Mouse (Mus musculus): ENCODE measurements around the gene Rrn3. TPM values are rescaled to one million over a fixed set of nuclear protein-coding genes. Genes with fewer than 3 reads are reported as not detected.

The Rrn3 gene
- polyA plus RNA-seq, 1 experiment from 2014 or later: 57.7 TPM

GRCm38 (mm10) chr16:13819806-13820500 is 39.4 kb downstream of the Rrn3 start:
- peaks cover 10% of the 10 kb centered on the region for H3K4me1 ChIP-seq (ENCODE audit: control insufficient read depth, insufficient read depth, low read length)
- H3K4me2 ChIP-seq (replicated peaks; ENCODE audit: low read depth, low read length): peak overlapping the region; percentile 77
- H3K27ac ChIP-seq (ENCODE audit: low read length): peak overlapping the region; percentile 96; the same call in 1 of the 2 replicates
- H3K9me3 ChIP-seq (ENCODE audit: control insufficient read depth, low read depth, low read length): no peaks in the 10 kb centered on the region
- peaks cover 3% of the 10 kb centered on the region; the same call in 1 of the 2 replicates for H3K36me3 ChIP-seq (ENCODE audit: control insufficient read depth, insufficient read depth, low read length)
- H3K27me3 ChIP-seq (ENCODE audit: control insufficient read depth, insufficient read depth, low read length): no peaks in the 10 kb centered on the region
- WGBS: 29% methylated on average over 12 of the region's 12 CpGs
- no peak for ATAC-seq (ENCODE audit: insufficient number of reproducible peaks, insufficient read depth, low FRiP score, low read depth)
- peak overlapping the region; percentile 76 for H3K4me3 ChIP-seq (ENCODE audit: low read depth, low read length)
- H3K9ac ChIP-seq (replicated peaks; ENCODE audit: low read depth, low read length): peak overlapping the region; percentile 73

GRCm38 (mm10) chr16:13820771-13821170 is 40.3 kb downstream of the Rrn3 start:
- Histone ChIP-seq H3K27me3 (ENCODE audit: control insufficient read depth, insufficient read depth, low read length) (no peaks in the 10 kb centered on the region), H3K36me3 (ENCODE audit: control insufficient read depth, insufficient read depth, low read length) (peaks cover 3% of the 10 kb centered on the region; the same call in 1 of the 2 replicates), H3K9me3 (ENCODE audit: control insufficient read depth, low read depth, low read length) (no peaks in the 10 kb centered on the region), H3K9ac (replicated peaks; ENCODE audit: low read depth, low read length) (no peak overlapping the region), H3K4me1 (ENCODE audit: control insufficient read depth, insufficient read depth, low read length) (peaks cover 10% of the 10 kb centered on the region), H3K27ac (ENCODE audit: low read length) (no peak overlapping the region), H3K4me2 (replicated peaks; ENCODE audit: low read depth, low read length) (no peak overlapping the region), H3K4me3 (ENCODE audit: low read depth, low read length) (no peak overlapping the region)
- 96% methylated on average over 5 of the region's 5 CpGs for WGBS
- ATAC-seq (ENCODE audit: insufficient number of reproducible peaks, insufficient read depth, low FRiP score, low read depth): no peak

DNA sequence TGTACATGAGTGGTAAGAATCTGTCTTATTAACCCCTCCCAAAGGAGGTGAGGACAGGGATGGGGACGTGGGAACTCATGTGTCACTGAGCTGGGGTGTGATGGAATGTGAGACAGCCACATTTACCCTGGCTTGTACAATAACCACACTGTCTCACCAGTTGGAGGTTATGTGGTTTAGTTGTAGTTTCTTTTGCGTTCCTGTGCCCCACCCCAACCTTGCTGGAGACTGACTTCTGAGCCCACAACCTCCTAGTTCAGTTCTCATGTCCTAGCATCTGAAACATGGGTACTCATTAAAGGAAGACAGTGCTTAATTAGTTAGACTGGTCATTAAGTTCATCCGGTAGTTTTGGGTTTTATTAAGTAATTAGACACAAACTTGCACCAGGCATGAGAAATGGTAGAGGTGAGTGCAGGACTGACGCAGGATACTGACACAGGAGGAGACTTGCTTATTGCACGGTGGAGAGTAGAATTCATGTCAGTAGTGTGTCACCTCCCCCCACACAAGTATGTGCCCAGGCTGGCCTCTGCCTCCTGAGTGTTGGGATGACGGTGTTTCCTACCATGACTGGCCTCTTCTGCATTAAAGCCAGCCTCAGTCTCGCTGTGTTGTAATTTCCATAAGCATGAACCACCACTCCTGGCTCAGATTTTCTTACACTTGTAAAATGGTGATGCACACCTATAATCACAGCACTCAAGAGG is 45.4 kb downstream of the Rrn3 start:
- H3K4me2 ChIP-seq (replicated peaks; ENCODE audit: low read depth, low read length): no peak overlapping the region
- 76% methylated on average over 7 of the region's 7 CpGs for WGBS
- no peak overlapping the region; the same call in 1 of the 2 replicates for H3K9ac ChIP-seq (replicated peaks; ENCODE audit: low read depth, low read length)
- H3K4me3 ChIP-seq (ENCODE audit: low read depth, low read length): no peak overlapping the region
- no peak for ATAC-seq (ENCODE audit: insufficient number of reproducible peaks, insufficient read depth, low FRiP score, low read depth)
- no peak overlapping the region for H3K27ac ChIP-seq (ENCODE audit: low read length)
- no peaks in the 10 kb centered on the region for H3K9me3 ChIP-seq (ENCODE audit: control insufficient read depth, low read depth, low read length)
- no peaks in the 10 kb centered on the region for H3K27me3 ChIP-seq (ENCODE audit: control insufficient read depth, insufficient read depth, low read length)
- peaks cover 26% of the 10 kb centered on the region for H3K36me3 ChIP-seq (ENCODE audit: control insufficient read depth, insufficient read depth, low read length)
- no peaks in the 10 kb centered on the region for H3K4me1 ChIP-seq (ENCODE audit: control insufficient read depth, insufficient read depth, low read length)

GRCm38 (mm10) chr16:13826511-13826910 is 46.0 kb downstream of the Rrn3 start:
- Histone ChIP-seq H3K27ac (ENCODE audit: low read length) (no peak overlapping the region), H3K4me3 (ENCODE audit: low read depth, low read length) (no peak overlapping the region), H3K9ac (replicated peaks; ENCODE audit: low read depth, low read length) (no peak overlapping the region; the same call in 1 of the 2 replicates), H3K9me3 (ENCODE audit: control insufficient read depth, low read depth, low read length) (no peaks in the 10 kb centered on the region), H3K4me1 (ENCODE audit: control insufficient read depth, insufficient read depth, low read length) (no peaks in the 10 kb centered on the region), H3K36me3 (ENCODE audit: control insufficient read depth, insufficient read depth, low read length) (peaks cover 31% of the 10 kb centered on the region), H3K27me3 (ENCODE audit: control insufficient read depth, insufficient read depth, low read length) (no peaks in the 10 kb centered on the region), H3K4me2 (replicated peaks; ENCODE audit: low read depth, low read length) (no peak overlapping the region)
- ATAC-seq (ENCODE audit: insufficient number of reproducible peaks, insufficient read depth, low FRiP score, low read depth): no peak
- 86% methylated on average over 4 of the region's 4 CpGs for WGBS

- Histone ChIP-seq H3K4me2 (replicated peaks; ENCODE audit: low read depth, low read length) (no peak overlapping the region), H3K9me3 (ENCODE audit: control insufficient read depth, low read depth, low read length) (no peaks in the 10 kb centered on the region), H3K4me1 (ENCODE audit: control insufficient read depth, insufficient read depth, low read length) (no peaks in the 10 kb centered on the region), H3K9ac (replicated peaks; ENCODE audit: low read depth, low read length) (no peak overlapping the region), H3K27me3 (ENCODE audit: control insufficient read depth, insufficient read depth, low read length) (no peaks in the 10 kb centered on the region), H3K36me3 (ENCODE audit: control insufficient read depth, insufficient read depth, low read length) (peaks cover 63% of the 10 kb centered on the region), H3K4me3 (ENCODE audit: low read depth, low read length) (no peak overlapping the region), H3K27ac (ENCODE audit: low read length) (no peak overlapping the region)
- no peak for ATAC-seq (ENCODE audit: insufficient number of reproducible peaks, insufficient read depth, low FRiP score, low read depth)
- 87% methylated on average over 10 of the region's 10 CpGs for WGBS
These were observed 49.9 kb downstream of the Rrn3 start for GRCm38 (mm10) chr16:13830444-13830843.

- Histone ChIP-seq H3K36me3 (ENCODE audit: control insufficient read depth, insufficient read depth, low read length) (peaks cover 74% of the 10 kb centered on the region), H3K9me3 (ENCODE audit: control insufficient read depth, low read depth, low read length) (no peaks in the 10 kb centered on the region), H3K4me2 (replicated peaks; ENCODE audit: low read depth, low read length) (no peak overlapping the region), H3K4me3 (ENCODE audit: low read depth, low read length) (no peak overlapping the region), H3K27ac (ENCODE audit: low read length) (no peak overlapping the region), H3K27me3 (ENCODE audit: control insufficient read depth, insufficient read depth, low read length) (no peaks in the 10 kb centered on the region), H3K4me1 (ENCODE audit: control insufficient read depth, insufficient read depth, low read length) (no peaks in the 10 kb centered on the region), H3K9ac (replicated peaks; ENCODE audit: low read depth, low read length) (no peak overlapping the region)
- 86% methylated on average over 5 of the region's 5 CpGs for WGBS
- ATAC-seq (ENCODE audit: insufficient number of reproducible peaks, insufficient read depth, low FRiP score, low read depth): 0 out of 2 replicates have a peak, but pooled peaks have one; percentile 34
These were observed 51.1 kb downstream of the Rrn3 start for GRCm38 (mm10) chr16:13831606-13832005.

DNA sequence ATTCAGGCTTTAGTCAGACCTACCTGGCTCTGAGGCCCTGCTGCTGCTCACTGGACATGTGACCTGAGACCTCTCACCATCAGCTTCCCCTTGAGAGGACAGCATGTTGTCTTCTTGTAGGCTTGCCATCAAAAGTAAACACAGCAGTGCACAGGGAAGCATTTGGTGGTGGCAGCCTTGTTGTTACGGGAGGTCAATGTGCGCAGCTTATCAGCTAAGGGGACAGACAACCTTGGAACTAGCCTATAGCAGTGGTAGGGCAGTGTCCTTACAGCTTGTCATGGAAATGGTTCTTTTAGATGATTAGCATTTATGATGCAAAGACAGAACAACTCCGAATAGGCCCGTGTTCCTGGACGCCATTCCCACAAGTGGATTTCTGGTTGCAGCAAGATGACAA is 53.9 kb downstream of the Rrn3 start:
- peaks cover 86% of the 10 kb centered on the region for H3K36me3 ChIP-seq (ENCODE audit: control insufficient read depth, insufficient read depth, low read length)
- WGBS: 93% methylated on average over 5 of the region's 5 CpGs

DNA sequence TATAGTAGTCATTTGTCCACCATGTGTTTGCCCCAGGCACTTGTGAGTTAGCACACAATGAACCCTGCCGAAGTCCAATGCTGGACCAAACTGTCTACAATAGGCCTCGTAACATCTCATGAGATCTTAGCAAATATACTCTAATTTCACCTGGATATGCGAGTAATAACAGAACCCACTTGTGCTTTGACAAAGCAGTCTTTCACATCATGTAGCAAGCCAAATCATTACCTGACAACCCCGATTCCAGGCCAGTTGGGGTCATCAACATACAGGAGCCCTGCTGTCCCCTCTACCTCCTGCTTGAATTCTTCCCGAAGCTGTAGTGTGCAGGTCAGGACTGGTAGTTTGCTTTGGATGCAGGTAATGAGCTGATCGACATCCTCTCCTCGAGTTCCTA is 59.5 kb downstream of the Rrn3 start:
- Histone ChIP-seq H3K27me3 (ENCODE audit: control insufficient read depth, insufficient read depth, low read length) (no peaks in the 10 kb centered on the region), H3K4me2 (replicated peaks; ENCODE audit: low read depth, low read length) (no peak overlapping the region), H3K4me1 (ENCODE audit: control insufficient read depth, insufficient read depth, low read length) (no peaks in the 10 kb centered on the region), H3K27ac (ENCODE audit: low read length) (no peak overlapping the region), H3K4me3 (ENCODE audit: low read depth, low read length) (no peak overlapping the region), H3K9me3 (ENCODE audit: control insufficient read depth, low read depth, low read length) (no peaks in the 10 kb centered on the region), H3K9ac (replicated peaks; ENCODE audit: low read depth, low read length) (no peak overlapping the region), H3K36me3 (ENCODE audit: control insufficient read depth, insufficient read depth, low read length) (peaks cover 73% of the 10 kb centered on the region)
- WGBS: 92% methylated on average over 7 of the region's 7 CpGs
- ATAC-seq (ENCODE audit: insufficient number of reproducible peaks, insufficient read depth, low FRiP score, low read depth): no peak

More for the DNA sequence above, 53.9 kb downstream of the Rrn3 start:
- Histone ChIP-seq H3K4me1 (ENCODE audit: control insufficient read depth, insufficient read depth, low read length) (no peaks in the 10 kb centered on the region), H3K27me3 (ENCODE audit: control insufficient read depth, insufficient read depth, low read length) (no peaks in the 10 kb centered on the region), H3K4me3 (ENCODE audit: low read depth, low read length) (no peak overlapping the region), H3K9ac (replicated peaks; ENCODE audit: low read depth, low read length) (no peak overlapping the region), H3K9me3 (ENCODE audit: control insufficient read depth, low read depth, low read length) (no peaks in the 10 kb centered on the region), H3K27ac (ENCODE audit: low read length) (no peak overlapping the region), H3K4me2 (replicated peaks; ENCODE audit: low read depth, low read length) (no peak overlapping the region)
- ATAC-seq (ENCODE audit: insufficient number of reproducible peaks, insufficient read depth, low FRiP score, low read depth): no peak

All from stomach, embryonic 14.5 days (tissue).